Mouse (Mus musculus): ENCODE results near the gene Pax2. TPM values are rescaled to one million over a fixed set of nuclear protein-coding genes. Genes with fewer than 3 reads are reported as not detected.

The Pax2 gene
- polyA plus RNA-seq, 1 experiment from 2014 or later, result not detected

GRCm38 (mm10) chr19:44759531-44760118, 3.8 kb downstream of the Pax2 start:
- Histone ChIP-seq H3K36me3 (no peaks in the 10 kb centered on the region), H3K4me3 (no peak overlapping the region), H3K27ac (no peak overlapping the region), H3K9ac (no peak overlapping the region), H3K9me3 (no peaks in the 10 kb centered on the region), H3K4me2 (replicated peaks) (no peak overlapping the region), H3K27me3 (peaks cover 98% of the 10 kb centered on the region), H3K4me1 (peaks cover 27% of the 10 kb centered on the region)
- ATAC-seq (ENCODE audit: low FRiP score, low read depth), result no peak
- under 1% methylated on average over 37 of the region's 37 CpGs for WGBS

- Histone ChIP-seq H3K4me1 (peaks cover 24% of the 10 kb centered on the region), H3K36me3 (no peaks in the 10 kb centered on the region), H3K27me3 (peaks cover 98% of the 10 kb centered on the region), H3K27ac (no peak overlapping the region), H3K4me3 (no peak overlapping the region), H3K9me3 (no peaks in the 10 kb centered on the region), H3K9ac (no peak overlapping the region), H3K4me2 (replicated peaks) (no peak overlapping the region)
- 1% methylated on average over 39 of the region's 39 CpGs for WGBS
- no peak for ATAC-seq (ENCODE audit: low FRiP score, low read depth)
Observed at GRCm38 (mm10) chr19:44760259-44761131, 4.7 kb downstream of the Pax2 start.

GRCm38 (mm10) chr19:44762121-44762621, 6.3 kb downstream of the Pax2 start:
- 34% methylated on average over 7 of the region's 7 CpGs for WGBS
- Histone ChIP-seq H3K36me3 (no peaks in the 10 kb centered on the region), H3K4me1 (peaks cover 7% of the 10 kb centered on the region), H3K9ac (no peak overlapping the region), H3K4me2 (replicated peaks) (no peak overlapping the region), H3K27ac (no peak overlapping the region), H3K4me3 (no peak overlapping the region), H3K27me3 (peaks cover 96% of the 10 kb centered on the region), H3K9me3 (no peaks in the 10 kb centered on the region)
- ATAC-seq (ENCODE audit: low FRiP score, low read depth), result no peak

- WGBS, result 66% methylated on average over 6 of the region's 6 CpGs
- Histone ChIP-seq H3K4me1 (no peaks in the 10 kb centered on the region), H3K9me3 (no peaks in the 10 kb centered on the region), H3K27ac (no peak overlapping the region), H3K27me3 (peaks cover 70% of the 10 kb centered on the region), H3K9ac (no peak overlapping the region), H3K36me3 (no peaks in the 10 kb centered on the region), H3K4me3 (no peak overlapping the region), H3K4me2 (replicated peaks) (no peak overlapping the region)
- ATAC-seq (ENCODE audit: low FRiP score, low read depth), result no peak
Observed at GRCm38 (mm10) chr19:44770268-44771050, 14.6 kb downstream of the Pax2 start.

GRCm38 (mm10) chr19:44771499-44771898, 15.7 kb downstream of the Pax2 start:
- ATAC-seq (ENCODE audit: low FRiP score, low read depth), result no peak
- whole genome bisulfite sequencing, result 85% methylated on average over 13 of the region's 13 CpGs
- Histone ChIP-seq H3K27me3 (peaks cover 71% of the 10 kb centered on the region), H3K4me3 (no peak overlapping the region), H3K4me1 (no peaks in the 10 kb centered on the region), H3K9ac (no peak overlapping the region), H3K4me2 (replicated peaks) (no peak overlapping the region), H3K27ac (no peak overlapping the region), H3K36me3 (no peaks in the 10 kb centered on the region), H3K9me3 (no peaks in the 10 kb centered on the region)

GRCm38 (mm10) chr19:44781987-44782386, 26.1 kb downstream of the Pax2 start:
- ATAC-seq (ENCODE audit: low FRiP score, low read depth), result no peak
- Histone ChIP-seq H3K9me3 (no peaks in the 10 kb centered on the region), H3K4me1 (no peaks in the 10 kb centered on the region), H3K4me2 (replicated peaks) (no peak overlapping the region), H3K27ac (no peak overlapping the region), H3K27me3 (peaks cover 67% of the 10 kb centered on the region), H3K36me3 (no peaks in the 10 kb centered on the region), H3K9ac (no peak overlapping the region), H3K4me3 (no peak overlapping the region)
- WGBS, result 74% methylated on average over 3 of the region's 3 CpGs

- Histone ChIP-seq H3K27ac (no peak overlapping the region), H3K4me2 (replicated peaks) (no peak overlapping the region), H3K9me3 (no peaks in the 10 kb centered on the region), H3K9ac (no peak overlapping the region), H3K4me1 (no peaks in the 10 kb centered on the region), H3K27me3 (peaks cover 79% of the 10 kb centered on the region), H3K4me3 (no peak overlapping the region), H3K36me3 (no peaks in the 10 kb centered on the region)
- no peak for ATAC-seq (ENCODE audit: low FRiP score, low read depth)
- 59% methylated on average over 4 of the region's 4 CpGs for WGBS
Observed at GRCm38 (mm10) chr19:44784391-44784790, 28.5 kb downstream of the Pax2 start.

GRCm38 (mm10) chr19:44788488-44788887, 32.6 kb downstream of the Pax2 start:
- peaks cover 72% of the 10 kb centered on the region for H3K27me3 ChIP-seq
- H3K4me1 ChIP-seq, result 0 out of 2 replicates have a peak, but pooled peaks cover 4% of the 10 kb centered on the region
- no peaks in the 10 kb centered on the region for H3K9me3 ChIP-seq
- no peak overlapping the region for H3K4me2 ChIP-seq (replicated peaks)
- no peak overlapping the region for H3K4me3 ChIP-seq
- no peak overlapping the region for H3K9ac ChIP-seq
- 86% methylated on average over 8 of the region's 8 CpGs for WGBS
- no peaks in the 10 kb centered on the region for H3K36me3 ChIP-seq
- ATAC-seq (ENCODE audit: low FRiP score, low read depth), result no peak
- no peak overlapping the region for H3K27ac ChIP-seq

GRCm38 (mm10) chr19:44791981-44792380, 36.1 kb downstream of the Pax2 start:
- Histone ChIP-seq H3K4me3 (no peak overlapping the region), H3K9ac (no peak overlapping the region), H3K27me3 (peaks cover 53% of the 10 kb centered on the region), H3K36me3 (no peaks in the 10 kb centered on the region), H3K27ac (no peak overlapping the region), H3K9me3 (no peaks in the 10 kb centered on the region), H3K4me1 (peaks cover 9% of the 10 kb centered on the region), H3K4me2 (replicated peaks) (no peak overlapping the region)
- WGBS, result 64% methylated on average over 4 of the region's 4 CpGs
- no peak for ATAC-seq (ENCODE audit: low FRiP score, low read depth)

GRCm38 (mm10) chr19:44797110-44798060, 41.5 kb downstream of the Pax2 start:
- Histone ChIP-seq H3K4me3 (no peak overlapping the region), H3K4me1 (peaks cover 18% of the 10 kb centered on the region), H3K9me3 (no peaks in the 10 kb centered on the region), H3K36me3 (no peaks in the 10 kb centered on the region), H3K27ac (no peak overlapping the region), H3K27me3 (peaks cover 36% of the 10 kb centered on the region), H3K9ac (no peak overlapping the region), H3K4me2 (replicated peaks) (no peak overlapping the region)
- WGBS, result 13% methylated on average over 21 of the region's 21 CpGs
- no peak for ATAC-seq (ENCODE audit: low FRiP score, low read depth)

- H3K4me2 ChIP-seq (replicated peaks), result no peak overlapping the region
- peaks cover 37% of the 10 kb centered on the region for H3K27me3 ChIP-seq
- no peak overlapping the region for H3K9ac ChIP-seq
- no peak for ATAC-seq (ENCODE audit: low FRiP score, low read depth)
- H3K4me3 ChIP-seq, result no peak overlapping the region
- H3K36me3 ChIP-seq, result no peaks in the 10 kb centered on the region
- peaks cover 22% of the 10 kb centered on the region for H3K4me1 ChIP-seq
- H3K9me3 ChIP-seq, result no peaks in the 10 kb centered on the region
- 92% methylated on average over 6 of the region's 6 CpGs for WGBS
- H3K27ac ChIP-seq, result no peak overlapping the region
Observed at GRCm38 (mm10) chr19:44798731-44799130, 42.9 kb downstream of the Pax2 start.

Measured in limb, embryonic 13.5 days (tissue).